Mouse (Mus musculus) lung, adult 10 weeks (tissue): Measurements from ENCODE around the gene Tcte3. TPM values are rescaled to one million over a fixed set of nuclear protein-coding genes. Genes with fewer than 3 reads are reported as not detected.

Source experiments
- polyA plus RNA-seq: library from polyadenylated mRNA; stranded (reverse); fragments of 350-450 nt; fragmentation: Illumina TruSeq; extraction: RNeasy Lipid Tissue Mini Kit (QIAGEN cat#74804); gene quantifications from one replicate; pipeline ENCODE4 v1.2.3, GENCODE M21; 2014; ENCODE audit warnings: low read depth, low replicate concordance; ENCODE audit not compliant: insufficient read depth

The Tcte3 gene
- polyA plus RNA-seq, result 1.1 TPM

DNA sequence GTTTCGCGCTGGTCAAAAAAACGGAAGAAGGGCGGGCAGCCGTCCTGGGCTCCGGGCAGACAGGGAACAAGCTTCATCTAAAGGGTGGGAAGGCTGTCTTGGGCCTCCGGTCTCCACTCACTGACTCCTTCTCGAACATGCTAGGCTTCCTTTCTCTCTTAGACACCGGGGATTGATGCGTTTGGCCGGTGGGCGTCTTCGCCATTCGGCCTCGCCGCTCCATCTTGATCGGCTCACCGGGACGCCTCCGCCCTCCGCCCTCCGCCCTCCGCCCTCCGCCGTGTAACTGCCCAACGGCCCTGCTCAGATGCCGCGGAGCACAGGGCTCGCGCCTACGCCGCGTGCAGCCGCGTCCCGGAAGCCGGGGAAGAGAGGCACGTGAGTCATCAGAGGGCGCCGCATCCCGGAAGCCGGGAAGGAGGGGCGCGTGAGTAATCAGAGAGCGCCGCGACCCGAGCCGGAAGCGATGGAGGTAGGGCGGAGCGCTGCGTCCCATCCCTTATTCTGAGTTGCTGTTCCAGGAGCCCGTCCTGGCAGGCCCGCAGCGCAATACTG lies at the start of gene Tcte3, which contains the start of the genes Ermard and Gm3448:
TSS of gene Tcte3 (minus strand) at position 314 of the 555 bp plus-strand sequence.
TSS of gene Ermard (plus strand) at position 34 of the 555 bp plus-strand sequence.
TSS of gene Gm3448 (minus strand) at position 363 of the 555 bp plus-strand sequence.

DNA sequence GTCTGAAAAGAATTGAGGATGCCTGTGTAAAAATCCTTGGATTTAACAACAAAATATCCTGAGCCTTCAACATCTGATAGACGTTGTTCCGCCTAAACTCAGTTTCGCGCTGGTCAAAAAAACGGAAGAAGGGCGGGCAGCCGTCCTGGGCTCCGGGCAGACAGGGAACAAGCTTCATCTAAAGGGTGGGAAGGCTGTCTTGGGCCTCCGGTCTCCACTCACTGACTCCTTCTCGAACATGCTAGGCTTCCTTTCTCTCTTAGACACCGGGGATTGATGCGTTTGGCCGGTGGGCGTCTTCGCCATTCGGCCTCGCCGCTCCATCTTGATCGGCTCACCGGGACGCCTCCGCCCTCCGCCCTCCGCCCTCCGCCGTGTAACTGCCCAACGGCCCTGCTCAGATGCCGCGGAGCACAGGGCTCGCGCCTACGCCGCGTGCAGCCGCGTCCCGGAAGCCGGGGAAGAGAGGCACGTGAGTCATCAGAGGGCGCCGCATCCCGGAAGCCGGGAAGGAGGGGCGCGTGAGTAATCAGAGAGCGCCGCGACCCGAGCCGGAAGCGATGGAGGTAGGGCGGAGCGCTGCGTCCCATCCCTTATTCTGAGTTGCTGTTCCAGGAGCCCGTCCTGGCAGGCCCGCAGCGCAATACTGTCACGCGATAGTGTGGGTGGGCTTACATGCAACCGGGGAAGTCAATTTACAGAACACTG lies 31.4 kb downstream of the Tcte3 start, which contains the start of gene Gm3435:
TSS of gene Gm3435 (plus strand) at position 471 of the 708 bp plus-strand sequence.

DNA sequence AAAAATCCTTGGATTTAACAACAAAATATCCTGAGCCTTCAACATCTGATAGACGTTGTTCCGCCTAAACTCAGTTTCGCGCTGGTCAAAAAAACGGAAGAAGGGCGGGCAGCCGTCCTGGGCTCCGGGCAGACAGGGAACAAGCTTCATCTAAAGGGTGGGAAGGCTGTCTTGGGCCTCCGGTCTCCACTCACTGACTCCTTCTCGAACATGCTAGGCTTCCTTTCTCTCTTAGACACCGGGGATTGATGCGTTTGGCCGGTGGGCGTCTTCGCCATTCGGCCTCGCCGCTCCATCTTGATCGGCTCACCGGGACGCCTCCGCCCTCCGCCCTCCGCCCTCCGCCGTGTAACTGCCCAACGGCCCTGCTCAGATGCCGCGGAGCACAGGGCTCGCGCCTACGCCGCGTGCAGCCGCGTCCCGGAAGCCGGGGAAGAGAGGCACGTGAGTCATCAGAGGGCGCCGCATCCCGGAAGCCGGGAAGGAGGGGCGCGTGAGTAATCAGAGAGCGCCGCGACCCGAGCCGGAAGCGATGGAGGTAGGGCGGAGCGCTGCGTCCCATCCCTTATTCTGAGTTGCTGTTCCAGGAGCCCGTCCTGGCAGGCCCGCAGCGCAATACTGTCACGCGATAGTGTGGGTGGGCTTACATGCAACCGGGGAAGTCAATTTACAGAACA lies 62.8 kb downstream of the Tcte3 start, which contains the start of the genes 9030025P20Rik and Gm3417:
TSS of gene 9030025P20Rik (plus strand) at position 107 of the 677 bp plus-strand sequence.
TSS of gene Gm3417 (minus strand) at position 429 of the 677 bp plus-strand sequence.

Other genes with a start within 250 kb of the Tcte3 start
- gene Wdr27, start 98.3 kb downstream of the Tcte3 start, polyA plus RNA-seq, result 15.5 TPM
- gene 1600012H06Rik, start 98.3 kb downstream of the Tcte3 start, polyA plus RNA-seq, result 19.4 TPM
- gene Phf10, start 80.2 kb downstream of the Tcte3 start, polyA plus RNA-seq, result 35.9 TPM
- 5.5 TPM for gene 9030025P20Rik, start 63.0 kb downstream of the Tcte3 start, polyA plus RNA-seq
- gene Gm3417, start 62.7 kb downstream of the Tcte3 start, polyA plus RNA-seq, result 1.0 TPM
- 1.0 TPM for gene Gm3435, start 31.3 kb downstream of the Tcte3 start, polyA plus RNA-seq
- 19.8 TPM for gene Ermard, start 280 bp downstream of the Tcte3 start, polyA plus RNA-seq
- gene Gm3448, start within 50 bp of the Tcte3 start, polyA plus RNA-seq, result 1.4 TPM